Mouse (Mus musculus) hindbrain, embryonic 12.5 days (tissue): Measurements from ENCODE around the gene Lin28b. TPM values are rescaled to one million over a fixed set of nuclear protein-coding genes. Genes with fewer than 3 reads are reported as not detected.

Source experiments
- ATAC-seq: fragments of 200-750 bp; cut with Nextera tagmentation; 2 replicates; pipeline ENCODE4 v1.8.0; 2017; ENCODE audit warnings: moderate TSS enrichment; ENCODE audit not compliant: low FRiP score
- H3K27ac ChIP-seq: fragments of 300-500 bp; sonication (generic); 2 replicates; pipeline ENCODE4 v1.5.1; 2016; ENCODE audit warnings: mild to moderate bottlenecking
- H3K27me3 ChIP-seq: fragments of 300-500 bp; sonication (generic); 2 replicates; pipeline ENCODE4 v1.6.1; 2016; ENCODE audit warnings: mild to moderate bottlenecking
- H3K36me3 ChIP-seq: fragments of 300-500 bp; sonication (generic); 2 replicates; pipeline ENCODE4 v1.6.1; 2016; ENCODE audit warnings: mild to moderate bottlenecking
- H3K4me1 ChIP-seq: fragments of 300-500 bp; sonication (generic); 2 replicates; pipeline ENCODE4 v1.6.1; 2016
- H3K4me2 ChIP-seq: fragments of 300-500 bp; sonication (generic); replicated peaks from 2 replicates; pipeline ENCODE4 v1.6.1; 2016; ENCODE audit warnings: mild to moderate bottlenecking
- H3K4me3 ChIP-seq: fragments of 300-500 bp; sonication (generic); 2 replicates; pipeline ENCODE4 v1.5.1; 2016; ENCODE audit warnings: mild to moderate bottlenecking
- H3K9ac ChIP-seq: fragments of 300-500 bp; sonication (generic); 2 replicates; pipeline ENCODE4 v1.6.1; 2016; ENCODE audit warnings: mild to moderate bottlenecking, moderate library complexity
- H3K9me3 ChIP-seq: fragments of 300-500 bp; sonication (generic); replicated peaks from 2 replicates; pipeline ENCODE4 v1.6.1; 2016; ENCODE audit warnings: mild to moderate bottlenecking
- WGBS: fragments of 180-500 bp; shearing (Covaris S2); methylation state at CpG from one replicate; pipeline ENCODE4 v1.1.7; 2016; 5-methylcytosine and 5-hydroxymethylcytosine counted together
- polyA plus RNA-seq: library from polyadenylated mRNA; unstranded; fragments of >200 nt; fragmentation: Nextera tagmentation; extraction: Ambion mirVana; gene quantifications from 2 replicates; pipeline ENCODE4 v1.2.1, GENCODE M21; 2016

Gene Lin28b
- polyA plus RNA-seq, 1 experiment from 2014 or later: 11.1 TPM

DNA sequence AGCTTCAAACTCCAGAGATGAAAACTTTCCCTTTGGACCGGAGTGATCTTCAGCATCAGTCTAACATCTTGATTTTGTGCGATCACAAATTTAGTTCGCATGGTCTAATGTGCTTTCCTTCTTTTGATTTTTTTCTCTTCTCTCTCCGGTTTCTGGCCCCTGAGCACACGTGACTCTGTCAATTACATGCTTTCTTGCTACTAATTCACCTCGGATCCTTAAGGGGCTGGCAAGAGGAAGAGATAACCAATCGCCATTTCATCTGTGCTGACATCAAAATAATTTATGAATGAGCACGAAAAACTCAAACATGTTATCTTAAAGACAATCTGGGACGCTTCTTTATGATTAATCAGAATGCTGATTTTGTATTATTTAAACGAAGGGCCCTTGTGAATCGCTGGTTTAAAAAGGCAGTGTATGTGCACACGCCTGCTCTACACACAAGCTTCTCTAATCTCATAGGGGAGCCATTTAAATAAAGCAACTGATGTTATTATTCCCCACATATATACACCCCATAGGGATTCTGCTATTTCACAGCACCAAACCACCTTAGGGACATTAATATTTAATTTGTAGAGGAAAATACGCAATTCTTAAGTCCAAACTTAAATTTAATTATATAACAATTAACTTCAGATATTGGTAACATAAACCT lies 16.0 kb downstream of the Lin28b start:
- H3K4me1 ChIP-seq: peaks cover 25% of the 10 kb centered on the region
- H3K27me3 ChIP-seq: 0 out of 2 replicates have a peak, but pooled peaks cover 8% of the 10 kb centered on the region
- H3K4me2 ChIP-seq: peak overlapping the region; percentile 65
- H3K27ac ChIP-seq: peak overlapping the region; percentile 74
- peak overlapping the region; percentile 50 for H3K4me3 ChIP-seq
- no peaks in the 10 kb centered on the region for H3K36me3 ChIP-seq
- H3K9me3 ChIP-seq: no peaks in the 10 kb centered on the region
- H3K9ac ChIP-seq: peak overlapping the region; percentile 67
- ATAC-seq: peak; percentile 79
- WGBS: 1% methylated on average over 13 of the region's 13 CpGs

DNA sequence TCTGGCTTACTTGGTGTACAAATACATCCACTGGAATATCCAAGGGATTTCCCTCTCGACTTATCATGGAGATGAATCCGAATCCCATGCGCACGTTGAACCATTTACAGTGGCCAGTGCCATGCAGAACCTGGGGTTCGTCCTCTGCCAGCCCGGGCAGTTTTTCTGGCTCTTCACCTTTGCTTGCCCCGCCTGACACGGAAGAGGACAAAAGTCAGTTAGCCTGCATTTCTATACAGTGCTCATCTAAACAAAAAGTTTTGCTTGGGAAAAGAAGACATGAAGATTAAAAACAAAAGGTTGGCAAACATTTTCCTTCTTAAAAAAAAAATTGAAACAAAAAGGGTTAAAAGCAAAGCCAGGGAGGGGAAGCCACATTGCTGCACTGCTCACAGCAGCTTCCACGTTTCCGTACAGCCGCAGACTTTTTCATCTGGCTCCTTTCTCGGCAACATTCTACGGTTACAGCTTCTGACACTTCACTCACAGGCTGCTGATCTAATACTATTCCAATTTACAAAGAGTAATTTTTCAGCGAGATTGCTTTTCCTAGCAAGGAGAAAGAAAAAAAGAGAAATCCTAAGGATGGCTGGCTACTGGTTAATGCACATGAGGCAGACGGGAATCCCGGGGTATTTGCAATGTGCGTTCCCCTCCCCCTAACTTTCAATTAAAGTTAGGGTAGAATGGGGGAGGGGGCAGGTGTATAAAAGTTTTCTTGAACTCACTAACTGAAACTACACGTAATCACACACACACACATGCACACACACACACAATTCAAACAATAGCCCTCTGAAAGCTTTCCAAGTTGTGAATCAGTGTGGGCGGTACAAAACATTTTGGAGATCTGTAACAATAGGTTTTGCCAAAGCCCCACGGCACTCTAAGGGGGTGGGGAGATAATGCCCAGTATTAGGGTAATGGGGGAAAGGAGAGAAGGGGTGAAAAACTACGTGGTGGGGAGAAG lies 16.9 kb downstream of the Lin28b start:
- no peaks in the 10 kb centered on the region for H3K36me3 ChIP-seq
- H3K27ac ChIP-seq: peak overlapping the region; percentile 74
- no peaks in the 10 kb centered on the region for H3K9me3 ChIP-seq
- H3K4me3 ChIP-seq: peak overlapping the region; percentile 50
- peaks cover 25% of the 10 kb centered on the region for H3K4me1 ChIP-seq
- WGBS: 1% methylated on average over 21 of the region's 21 CpGs
- H3K4me2 ChIP-seq: peak overlapping the region; percentile 65
- peak overlapping the region; percentile 67 for H3K9ac ChIP-seq
- peak; percentile 67 for ATAC-seq
- 0 out of 2 replicates have a peak, but pooled peaks cover 8% of the 10 kb centered on the region for H3K27me3 ChIP-seq

DNA sequence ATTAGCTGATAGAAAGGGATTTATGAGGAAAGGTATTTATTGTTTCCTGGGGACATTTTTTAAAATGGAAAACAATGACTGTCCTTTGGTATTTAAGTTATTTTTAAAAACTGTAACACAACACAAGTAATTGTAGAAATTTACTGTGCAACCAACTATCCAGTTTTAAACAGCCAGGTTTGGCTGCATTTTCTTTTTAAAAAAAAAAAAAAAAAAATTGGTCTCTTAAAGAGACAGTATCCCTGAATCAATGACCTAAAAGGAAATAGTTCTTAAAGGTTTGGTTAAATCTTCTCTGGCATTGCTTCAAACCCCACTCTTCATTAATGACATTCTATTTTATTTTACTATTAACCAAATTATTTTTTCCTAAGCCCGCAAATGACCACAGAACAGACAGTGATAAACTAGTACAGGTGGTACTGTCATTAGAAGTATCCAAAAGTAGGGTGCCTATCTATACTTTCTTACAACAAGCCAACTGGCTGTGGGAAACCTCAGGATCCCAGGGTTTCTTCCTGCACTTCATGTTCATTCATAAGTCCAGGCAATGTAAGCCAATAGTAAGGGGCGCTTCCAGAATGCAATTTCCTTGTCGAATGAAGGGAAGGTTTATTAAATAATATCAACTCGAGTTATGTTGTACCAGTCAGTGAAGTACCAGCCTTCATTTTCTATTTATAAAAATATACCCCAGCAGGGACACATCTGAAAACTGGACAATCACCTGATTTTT lies 17.8 kb downstream of the Lin28b start:
- H3K4me1 ChIP-seq: peaks cover 22% of the 10 kb centered on the region
- H3K9me3 ChIP-seq: no peaks in the 10 kb centered on the region
- 0 out of 2 replicates have a peak, but pooled peaks cover 8% of the 10 kb centered on the region for H3K27me3 ChIP-seq
- H3K9ac ChIP-seq: peak overlapping the region; percentile 24; the same call in 1 of the 2 replicates
- no peak overlapping the region for H3K27ac ChIP-seq
- peak overlapping the region; percentile 50 for H3K4me3 ChIP-seq
- 40% methylated on average over 4 of the region's 4 CpGs for WGBS
- H3K4me2 ChIP-seq: peak overlapping the region; percentile 65
- ATAC-seq: no peak
- no peaks in the 10 kb centered on the region for H3K36me3 ChIP-seq

DNA sequence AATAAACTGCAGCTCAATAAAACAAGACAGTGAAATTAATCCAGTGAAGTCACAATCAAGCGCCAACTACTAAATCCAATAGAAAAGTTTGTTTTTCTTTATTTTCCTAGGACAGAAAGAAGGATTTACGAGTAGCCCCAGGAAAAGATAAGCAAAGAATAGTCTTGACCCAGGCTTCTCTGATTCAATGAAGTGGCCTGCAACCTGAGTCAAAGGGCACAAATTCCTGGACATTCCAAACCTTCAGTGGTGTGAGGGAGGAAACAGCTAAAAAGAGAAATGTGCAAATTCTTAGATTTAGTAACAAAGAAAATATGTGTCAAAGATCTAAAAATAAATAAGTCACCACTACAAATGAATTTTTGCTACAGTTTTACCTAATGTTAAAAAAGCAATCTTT lies 27.6 kb downstream of the Lin28b start:
- H3K4me1 ChIP-seq: no peaks in the 10 kb centered on the region
- WGBS: 35% methylated on average over 2 of the region's 2 CpGs
- no peaks in the 10 kb centered on the region for H3K36me3 ChIP-seq
- H3K4me2 ChIP-seq: no peak overlapping the region
- no peak for ATAC-seq
- H3K4me3 ChIP-seq: no peak overlapping the region
- H3K27me3 ChIP-seq: no peaks in the 10 kb centered on the region
- no peaks in the 10 kb centered on the region for H3K9me3 ChIP-seq
- H3K27ac ChIP-seq: no peak overlapping the region
- H3K9ac ChIP-seq: no peak overlapping the region

DNA sequence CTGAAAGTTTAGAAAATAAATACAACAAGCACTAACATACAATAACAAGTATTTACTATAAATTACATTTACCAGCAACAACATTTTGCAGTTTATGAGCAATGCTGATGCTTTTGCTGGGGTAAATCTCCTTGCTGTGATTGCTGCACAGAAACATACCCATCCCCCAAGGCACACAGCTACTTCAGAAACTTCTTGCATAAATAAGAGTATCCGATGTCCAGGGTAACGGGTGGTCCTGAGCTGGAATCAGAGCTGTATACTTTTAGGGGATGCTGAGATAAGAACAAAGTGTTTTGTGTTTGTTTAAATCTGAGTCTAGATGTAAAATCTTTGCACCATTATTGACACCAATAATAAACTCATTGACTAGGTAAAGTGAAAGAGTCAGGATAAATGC lies 28.1 kb downstream of the Lin28b start:
- Histone ChIP-seq H3K4me2 (no peak overlapping the region), H3K4me3 (no peak overlapping the region), H3K9me3 (no peaks in the 10 kb centered on the region), H3K27ac (no peak overlapping the region), H3K36me3 (no peaks in the 10 kb centered on the region), H3K4me1 (no peaks in the 10 kb centered on the region), H3K27me3 (no peaks in the 10 kb centered on the region), H3K9ac (no peak overlapping the region)
- no peak for ATAC-seq
- 20% methylated on average over 2 of the region's 2 CpGs for WGBS

DNA sequence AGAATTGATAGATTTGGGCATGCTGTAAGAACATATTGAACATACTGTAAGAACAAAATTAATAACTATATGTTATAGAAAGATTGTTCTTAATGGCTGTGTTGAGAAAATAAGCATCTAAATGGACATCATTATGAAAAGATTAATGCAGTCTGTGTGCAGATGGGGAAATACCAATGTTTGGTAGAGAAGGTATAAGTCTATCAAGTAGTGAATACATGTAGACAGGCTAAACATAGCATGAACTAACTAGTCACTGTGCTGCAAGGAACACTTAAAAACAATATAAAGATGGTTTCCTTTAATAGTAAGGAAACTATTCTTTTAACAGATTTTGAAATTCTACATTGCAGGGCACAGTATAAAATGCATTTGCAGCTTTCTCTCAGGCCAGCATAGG lies 39.6 kb downstream of the Lin28b start:
- Histone ChIP-seq H3K9ac (peak overlapping the region; percentile 63), H3K27ac (peak overlapping the region; percentile 85), H3K27me3 (no peaks in the 10 kb centered on the region), H3K4me2 (peak overlapping the region; percentile 48), H3K4me3 (peak overlapping the region; percentile 22; the same call in 1 of the 2 replicates), H3K9me3 (no peaks in the 10 kb centered on the region), H3K4me1 (peaks cover 4% of the 10 kb centered on the region), H3K36me3 (no peaks in the 10 kb centered on the region)
- ATAC-seq: no peak

DNA sequence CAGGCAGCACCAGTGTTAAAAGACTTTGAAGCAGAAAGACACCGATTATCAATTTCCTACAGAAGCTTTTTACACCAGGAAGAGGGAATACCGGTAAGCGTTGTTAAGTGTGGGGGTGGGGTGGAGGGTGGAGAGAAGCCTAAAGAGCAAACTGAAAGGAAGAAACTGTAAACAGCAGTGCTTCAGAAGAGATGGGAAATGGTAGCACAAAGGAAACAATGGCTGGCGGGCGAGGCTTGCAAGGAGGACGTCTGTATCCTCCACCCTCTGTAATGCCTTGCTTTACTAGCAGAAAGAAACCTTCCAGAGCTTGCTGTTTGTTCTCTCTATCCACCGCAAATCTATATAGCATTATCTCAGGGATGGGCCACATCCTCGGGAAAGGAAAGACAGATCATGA lies 40.0 kb downstream of the Lin28b start:
- ATAC-seq: peak; percentile 76
- WGBS: 6% methylated on average over 8 of the region's 8 CpGs
- peak overlapping the region; percentile 48 for H3K4me2 ChIP-seq
- peaks cover 4% of the 10 kb centered on the region for H3K4me1 ChIP-seq
- no peaks in the 10 kb centered on the region for H3K36me3 ChIP-seq
- H3K4me3 ChIP-seq: peak overlapping the region; percentile 22
- H3K27ac ChIP-seq: peak overlapping the region; percentile 85
- no peaks in the 10 kb centered on the region for H3K27me3 ChIP-seq
- peak overlapping the region; percentile 63 for H3K9ac ChIP-seq
- H3K9me3 ChIP-seq: no peaks in the 10 kb centered on the region

DNA sequence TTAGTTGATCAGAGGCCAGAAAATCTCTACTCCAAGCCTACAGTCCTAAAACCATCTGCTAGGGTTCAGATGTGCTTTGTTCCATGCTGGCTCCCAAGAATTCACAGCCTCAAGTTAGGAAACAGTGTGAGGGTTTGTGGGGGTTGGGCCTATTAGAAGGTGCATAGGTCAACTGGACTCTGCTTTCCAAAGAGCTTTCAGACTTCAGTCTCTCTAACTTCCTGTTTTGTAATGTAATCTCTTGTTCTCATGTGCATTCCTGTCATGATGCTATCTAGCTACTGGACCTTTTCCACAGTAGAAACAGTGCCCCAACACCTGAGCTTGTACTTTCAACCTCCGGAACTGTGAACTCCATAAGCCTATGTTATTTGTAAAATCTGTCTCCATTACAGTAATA lies 63.8 kb downstream of the Lin28b start:
- no peak overlapping the region for H3K27ac ChIP-seq
- no peaks in the 10 kb centered on the region for H3K27me3 ChIP-seq
- H3K9me3 ChIP-seq: no peaks in the 10 kb centered on the region
- H3K4me2 ChIP-seq: no peak overlapping the region
- ATAC-seq: no peak
- H3K9ac ChIP-seq: no peak overlapping the region
- no peak overlapping the region for H3K4me3 ChIP-seq
- H3K36me3 ChIP-seq: peaks cover 5% of the 10 kb centered on the region; the same call in 1 of the 2 replicates
- 68% methylated on average over 1 of the region's 1 CpGs for WGBS
- H3K4me1 ChIP-seq: 0 out of 2 replicates have a peak, but pooled peaks cover 2% of the 10 kb centered on the region

DNA sequence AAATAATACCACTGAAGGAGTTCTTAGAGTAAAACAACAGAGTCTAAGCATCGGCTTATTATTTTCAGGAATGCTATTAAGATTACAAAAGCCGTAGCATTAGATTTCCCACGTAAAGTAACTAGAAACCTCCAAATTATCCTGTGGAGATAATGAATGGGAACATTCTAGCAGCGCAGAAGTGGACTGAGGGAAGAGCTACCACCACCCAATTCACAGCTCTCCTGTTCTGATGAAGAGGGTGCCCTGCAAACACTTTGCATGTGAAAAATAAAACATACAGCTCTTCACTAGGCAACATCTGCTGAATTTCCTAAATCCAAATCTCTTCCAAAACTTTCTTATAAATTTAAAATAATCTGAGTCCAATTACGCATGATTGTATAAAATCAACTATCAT lies 74.1 kb downstream of the Lin28b start:
- Histone ChIP-seq H3K27me3 (no peaks in the 10 kb centered on the region), H3K27ac (no peak overlapping the region), H3K4me2 (no peak overlapping the region), H3K9me3 (no peaks in the 10 kb centered on the region), H3K4me1 (0 out of 2 replicates have a peak, but pooled peaks cover 5% of the 10 kb centered on the region), H3K9ac (no peak overlapping the region), H3K36me3 (no peaks in the 10 kb centered on the region), H3K4me3 (no peak overlapping the region)
- ATAC-seq: no peak
- WGBS: 32% methylated on average over 5 of the region's 5 CpGs

DNA sequence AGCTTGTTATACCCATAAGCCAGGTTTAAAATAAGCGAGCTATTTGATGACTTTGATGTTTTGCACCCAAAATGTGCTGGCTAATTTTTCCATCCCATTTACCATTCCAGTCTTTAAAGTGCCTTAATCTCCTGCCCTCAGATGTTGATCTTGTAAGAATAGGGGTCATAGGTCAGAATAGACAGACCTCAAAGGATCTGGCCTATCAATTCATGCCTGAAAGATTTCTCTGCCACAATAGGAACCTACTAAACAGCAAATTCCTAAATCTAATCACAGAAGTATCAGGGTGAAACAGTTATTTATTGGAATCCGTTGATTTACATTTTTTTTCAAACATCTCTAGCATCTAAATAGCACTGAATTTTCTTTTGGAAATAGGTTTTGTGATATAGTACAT lies 74.5 kb downstream of the Lin28b start:
- 21% methylated on average over 2 of the region's 2 CpGs for WGBS

DNA sequence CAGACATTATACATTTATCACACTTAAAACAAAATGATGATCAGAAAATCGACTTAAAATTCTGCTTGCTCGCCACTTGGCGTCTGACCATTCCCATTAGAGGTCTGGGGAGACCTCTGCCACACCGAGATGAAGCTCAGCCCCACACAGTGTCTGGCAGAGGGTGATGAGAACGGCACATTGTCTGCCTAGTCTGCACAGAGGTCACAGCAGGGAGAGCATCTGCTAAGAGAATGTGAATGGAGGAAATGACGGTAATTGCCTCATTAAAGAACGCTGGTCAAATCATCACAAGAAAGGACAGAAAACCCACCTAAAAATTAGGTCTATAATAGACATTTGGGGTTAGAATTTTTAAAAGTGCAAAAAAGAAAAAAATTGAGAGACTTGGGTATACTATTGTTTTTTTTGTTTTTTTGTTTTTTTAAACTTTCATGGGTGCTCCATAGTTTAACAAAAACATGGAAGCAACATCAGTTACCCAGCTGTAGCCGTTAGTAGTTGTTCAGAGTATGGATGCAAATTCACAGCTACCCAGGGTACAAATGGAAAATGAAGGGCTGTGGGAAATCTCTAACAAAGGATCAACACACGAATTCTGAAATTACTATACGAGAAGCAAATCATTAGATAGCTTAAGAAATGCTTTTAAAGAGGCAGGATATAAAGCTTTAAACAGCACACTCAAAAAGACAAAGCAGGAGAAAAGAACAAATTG lies 75.4 kb downstream of the Lin28b start:
- Histone ChIP-seq H3K4me3 (no peak overlapping the region), H3K9ac (no peak overlapping the region), H3K27ac (no peak overlapping the region), H3K4me1 (0 out of 2 replicates have a peak, but pooled peaks cover 5% of the 10 kb centered on the region), H3K36me3 (no peaks in the 10 kb centered on the region), H3K4me2 (no peak overlapping the region), H3K9me3 (no peaks in the 10 kb centered on the region), H3K27me3 (no peaks in the 10 kb centered on the region)
- ATAC-seq: peak; percentile 94
- 9% methylated on average over 10 of the region's 10 CpGs for WGBS

More for the DNA sequence above, 74.5 kb downstream of the Lin28b start:
- H3K9ac ChIP-seq: no peak overlapping the region
- no peak overlapping the region for H3K4me3 ChIP-seq
- no peaks in the 10 kb centered on the region for H3K27me3 ChIP-seq
- H3K36me3 ChIP-seq: no peaks in the 10 kb centered on the region
- ATAC-seq: no peak
- H3K9me3 ChIP-seq: no peaks in the 10 kb centered on the region
- no peak overlapping the region for H3K4me2 ChIP-seq
- no peak overlapping the region for H3K27ac ChIP-seq
- 0 out of 2 replicates have a peak, but pooled peaks cover 5% of the 10 kb centered on the region for H3K4me1 ChIP-seq
